Mouse (Mus musculus): ENCODE data around the gene Cenpi.

DNA sequence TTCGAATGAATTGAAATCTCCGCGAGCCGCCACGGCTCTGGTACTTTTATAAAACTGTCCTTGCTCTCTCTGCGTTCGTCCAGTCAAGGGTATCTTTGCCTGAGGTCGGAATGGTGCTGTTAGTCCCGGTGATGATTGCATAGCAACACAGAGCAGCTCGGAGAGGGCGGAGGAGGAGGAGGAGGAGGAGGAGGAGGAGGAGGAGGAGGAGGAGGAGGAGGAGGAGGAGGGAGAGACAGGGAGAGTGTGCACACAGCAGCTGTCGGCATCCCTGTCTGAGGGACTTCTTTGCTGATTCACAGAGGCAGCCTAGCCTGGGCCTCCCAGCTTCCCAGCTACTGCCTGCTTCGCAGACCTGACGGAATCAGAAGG, 96.7 kb downstream of the Cenpi start:
- TF ChIP-seq CTCF (IDR thresholded peaks at IDR 0.05; ENCODE audit: insufficient read depth, low read length) (no peak), POLR2A (IDR thresholded peaks at IDR 0.05; ENCODE audit: borderline replicate concordance, extremely low read depth, low read depth, low read length) (no peak)
